Mouse (Mus musculus) inflammation-experienced regulatory T-cells, adult 6 months (primary cell): ENCODE data around the gene Ruvbl2. TPM values are rescaled to one million over a fixed set of nuclear protein-coding genes. Genes with fewer than 3 reads are reported as not detected.

ENCODE experiments used
- ATAC-seq: one replicate; pipeline ENCODE4 v1.8.0; 2017
- polyA plus RNA-seq, 3 experiments: library from polyadenylated mRNA; unstranded; fragments of 100-300 nt; shearing (Covaris generic); gene quantifications; one replicate each; pipeline ENCODE4 v1.2.1; 2017

Gene Ruvbl2
- polyA plus RNA-seq, 3 experiments from 2014 or later: 36.7 to 48.4 (median 43.8) TPM

- no peak for ATAC-seq
Observed at GRCm38 (mm10) chr7:45460860-45461314, 23.0 kb upstream of the Ruvbl2 start.

DNA sequence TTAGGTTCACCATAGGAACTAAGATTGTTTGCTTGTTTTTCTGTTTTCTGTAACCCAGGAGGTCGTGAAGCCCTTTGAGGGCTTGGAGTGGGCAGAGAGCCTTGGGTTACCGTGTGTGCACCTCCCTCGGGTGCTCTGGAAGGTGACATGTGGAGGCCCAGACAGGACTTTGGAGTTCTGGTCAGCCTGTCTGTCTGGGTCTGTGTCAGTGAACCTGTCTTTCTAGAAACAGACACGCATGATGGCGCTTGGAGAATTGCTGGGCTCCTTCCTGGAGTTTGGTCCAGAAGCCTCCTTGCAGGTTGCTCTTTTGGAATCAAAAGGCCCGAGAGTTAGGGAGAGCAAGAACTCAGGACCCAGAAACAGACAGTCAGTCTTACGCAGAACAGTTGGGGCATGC lies 22.5 kb upstream of the Ruvbl2 start:
- ATAC-seq: no peak

GRCm38 (mm10) chr7:45459564-45460140 lies 21.8 kb upstream of the Ruvbl2 start, which contains the start of gene Ftl1:
TSS of gene Ftl1 (minus strand) at chr7:45459884.
- peak; percentile 85 for ATAC-seq

DNA sequence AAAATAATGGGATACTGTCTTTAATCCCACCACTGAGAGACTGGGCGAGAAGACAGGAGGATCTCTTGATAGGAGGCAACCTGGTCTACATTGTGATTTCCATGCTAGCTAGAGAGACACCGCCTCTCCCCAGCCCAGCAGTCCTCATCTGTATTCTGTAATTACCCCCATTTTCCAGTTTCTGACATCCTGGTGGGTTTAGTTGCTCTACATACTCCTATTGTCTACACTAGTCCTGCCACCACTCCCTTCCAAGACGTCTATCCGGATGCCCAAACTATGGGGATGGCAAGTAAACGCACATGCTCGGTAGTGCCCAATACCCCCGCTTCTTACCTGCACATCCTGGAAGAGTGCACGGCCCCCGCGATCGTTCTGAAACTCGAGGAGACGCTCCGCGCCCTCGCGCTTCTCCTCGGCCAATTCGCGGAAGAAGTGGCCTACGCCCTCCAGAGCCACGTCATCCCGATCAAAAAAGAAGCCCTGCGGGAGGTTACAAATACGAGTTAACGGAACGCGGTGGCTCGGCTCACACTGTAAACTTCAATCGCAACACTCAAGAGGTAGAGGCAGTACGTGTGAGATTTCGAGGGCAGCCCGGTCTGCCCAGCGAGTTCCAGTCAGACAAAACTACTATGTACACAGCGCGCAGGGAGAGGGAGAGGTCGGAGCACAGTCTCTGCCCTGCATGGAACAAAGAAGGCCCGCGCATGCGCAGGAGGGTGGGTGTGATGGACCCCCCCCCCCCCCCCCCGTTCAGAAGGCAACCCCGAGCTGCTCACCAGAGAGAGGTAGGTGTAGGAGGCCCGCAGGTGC lies 21.1 kb upstream of the Ruvbl2 start:
- peak; percentile 41 for ATAC-seq

DNA sequence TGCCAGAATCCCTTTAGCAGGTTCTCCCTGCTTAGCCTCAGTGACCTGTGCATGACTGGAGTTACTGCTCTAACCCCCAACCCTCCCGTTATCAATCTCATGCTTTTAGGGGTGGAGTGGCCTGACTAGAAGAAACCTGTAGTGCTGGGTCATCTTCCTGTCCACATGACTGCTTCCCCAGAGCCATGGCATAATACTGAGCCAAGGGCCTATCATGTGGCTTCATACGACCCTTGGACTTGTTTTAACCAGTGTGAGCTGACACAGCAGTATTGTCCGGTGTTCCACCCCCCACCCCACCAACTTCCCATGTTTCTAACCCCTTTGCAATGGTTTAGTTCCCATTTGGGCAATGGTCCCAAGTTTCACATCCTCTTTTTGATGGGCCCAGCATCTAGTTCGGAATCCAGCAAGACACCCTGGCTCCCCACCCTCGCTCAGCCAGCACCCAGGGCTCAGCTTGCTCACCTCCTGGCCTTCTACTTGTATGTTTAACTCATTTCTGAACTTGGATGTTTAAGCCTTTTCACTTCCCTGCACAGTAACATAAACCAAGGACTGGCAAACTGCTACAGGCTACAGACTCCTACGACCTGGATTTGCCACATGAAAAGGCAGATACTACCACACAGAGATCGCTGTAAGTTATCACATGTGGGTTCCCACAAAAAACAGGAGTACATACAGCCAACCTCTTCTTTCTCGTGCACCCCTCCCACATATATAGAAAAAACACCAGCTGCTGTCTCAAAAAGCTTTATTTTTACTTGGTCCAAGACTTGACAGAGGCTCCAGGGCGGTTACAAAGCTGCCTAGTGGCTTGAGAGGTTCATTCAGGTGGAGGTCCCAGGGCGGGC lies 19.5 kb upstream of the Ruvbl2 start:
- no peak for ATAC-seq

DNA sequence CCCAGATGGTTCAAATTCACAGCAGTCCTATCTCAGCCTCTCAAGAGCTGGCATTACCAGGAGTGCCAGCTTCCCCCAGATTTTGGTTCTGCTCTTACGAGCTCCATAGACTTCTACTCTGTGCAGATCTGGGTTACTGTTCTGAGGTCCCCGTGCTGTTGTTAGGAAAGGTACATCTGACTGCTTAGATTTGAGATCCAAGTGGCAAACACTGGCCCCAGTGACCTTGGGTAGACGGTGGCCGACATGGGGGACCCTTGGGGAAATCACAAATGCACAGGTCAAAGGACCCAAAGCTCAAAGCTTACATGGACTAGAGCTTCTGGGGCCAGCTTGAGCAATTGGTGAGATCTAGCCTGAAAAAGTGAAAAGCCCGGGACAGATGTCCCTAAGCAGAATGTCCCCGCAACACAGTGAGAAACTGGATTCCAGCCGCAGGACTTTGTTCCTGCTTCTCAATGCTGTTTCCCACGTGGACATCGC lies 18.9 kb upstream of the Ruvbl2 start:
- no peak for ATAC-seq

- ATAC-seq: no peak
Observed at GRCm38 (mm10) chr7:45455932-45456696, 18.2 kb upstream of the Ruvbl2 start.

GRCm38 (mm10) chr7:45454971-45455370 lies 17.1 kb upstream of the Ruvbl2 start:
- ATAC-seq: no peak

- peak; percentile 89 for ATAC-seq
Observed at GRCm38 (mm10) chr7:45451344-45451982, 13.6 kb upstream of the Ruvbl2 start.

DNA sequence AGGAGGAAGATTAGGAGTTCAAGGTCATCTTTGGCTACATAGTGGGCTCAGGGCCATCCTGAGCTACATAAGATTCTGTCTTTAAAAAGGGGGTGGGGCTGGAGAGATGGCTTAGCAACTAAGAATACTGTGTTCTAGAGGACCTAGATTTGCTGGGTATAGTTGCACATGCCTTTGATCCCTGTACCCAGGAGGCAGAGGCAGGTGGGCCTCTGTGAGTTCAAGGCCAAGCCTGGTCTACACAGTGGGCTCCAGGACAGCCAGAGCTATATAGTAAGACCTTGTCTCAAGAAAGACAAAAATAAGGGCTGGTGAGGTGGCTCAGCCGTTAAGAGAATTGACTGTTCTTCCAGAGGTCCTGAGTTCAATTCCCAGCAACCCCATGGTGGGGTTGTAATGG lies 12.1 kb upstream of the Ruvbl2 start:
- ATAC-seq: no peak

DNA sequence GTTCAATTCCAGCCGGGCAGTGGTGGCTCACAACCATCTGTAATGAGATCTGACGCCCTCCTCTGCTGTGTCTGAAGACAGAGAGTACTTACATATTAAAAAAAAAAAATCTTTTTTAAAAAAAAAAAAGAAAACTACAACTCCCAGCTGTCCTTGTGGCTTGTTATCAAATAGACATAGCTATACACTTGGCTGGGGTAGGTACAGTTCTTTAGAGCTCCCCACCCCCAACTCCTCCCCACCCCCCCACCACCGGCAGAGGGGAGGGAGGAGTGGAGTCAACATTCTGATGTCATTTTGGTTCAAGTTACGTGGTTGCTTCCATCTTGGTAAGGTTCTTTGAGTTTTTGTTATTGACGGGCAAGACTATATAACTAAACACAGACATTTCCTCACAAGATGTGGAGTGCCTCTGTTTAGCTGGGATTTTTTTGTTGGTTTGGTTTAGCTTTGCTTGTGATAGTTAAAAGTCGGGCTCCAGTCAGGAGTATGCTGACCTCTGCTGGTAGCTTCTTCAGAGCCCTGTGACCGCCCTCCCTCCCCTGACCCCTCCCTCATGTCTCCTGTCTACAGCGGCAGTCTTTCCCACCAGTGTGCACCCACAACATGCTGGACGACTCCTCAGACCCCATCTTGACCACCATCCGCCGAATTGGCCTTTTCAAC lies 9.6 kb upstream of the Ruvbl2 start:
- ATAC-seq: no peak

DNA sequence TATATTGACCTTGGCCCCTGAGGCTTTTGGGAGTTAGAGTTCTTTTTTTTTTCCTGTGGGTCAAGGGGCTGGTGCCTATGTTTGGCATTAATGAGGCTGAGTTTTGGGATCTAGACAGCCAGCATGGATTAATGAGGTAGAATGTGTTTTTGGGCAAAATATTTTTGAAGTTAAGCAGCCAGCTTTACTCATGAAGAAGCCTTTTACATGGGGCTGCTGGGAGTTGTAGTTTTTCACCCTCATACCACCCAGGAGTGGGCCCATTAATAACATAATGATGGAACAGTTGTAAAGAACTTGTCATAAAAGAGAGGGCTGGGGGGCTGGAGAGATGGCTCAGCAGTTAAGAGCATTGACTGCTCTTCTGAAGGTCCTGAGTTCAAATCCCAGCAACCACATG lies 8.7 kb upstream of the Ruvbl2 start:
- no peak for ATAC-seq

- ATAC-seq: no peak
Observed at GRCm38 (mm10) chr7:45443526-45444420, 5.9 kb upstream of the Ruvbl2 start.

- no peak for ATAC-seq
Observed at GRCm38 (mm10) chr7:45437046-45437445, 850 bp downstream of the Ruvbl2 start.

GRCm38 (mm10) chr7:45436444-45436843 lies 1.5 kb downstream of the Ruvbl2 start:
- no peak for ATAC-seq

DNA sequence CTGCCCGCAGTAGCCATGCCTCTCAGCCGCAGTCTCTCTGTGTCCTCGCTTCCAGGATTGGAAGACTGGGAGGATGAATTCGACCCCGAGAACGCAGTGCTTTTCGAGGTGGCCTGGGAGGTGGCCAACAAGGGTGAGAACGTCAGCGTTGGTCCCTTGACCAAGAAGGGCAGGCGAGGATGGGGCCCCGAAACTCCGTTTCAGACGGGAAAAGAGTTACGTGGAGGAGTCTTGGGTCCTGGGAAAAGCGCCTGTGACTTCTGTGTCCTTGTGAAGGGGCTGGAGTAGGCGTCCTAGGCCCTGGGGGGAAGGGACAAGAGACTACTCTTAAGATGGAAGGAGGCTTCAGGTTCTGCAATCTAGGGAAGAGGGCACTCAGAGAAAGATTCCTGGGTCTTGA lies 2.9 kb downstream of the Ruvbl2 start:
- ATAC-seq: no peak

- peak; percentile 98 for ATAC-seq
Observed at GRCm38 (mm10) chr7:45434203-45435015, 3.5 kb downstream of the Ruvbl2 start, which contains the start of gene Gys1. TSS of gene Gys1 (plus strand) at chr7:45434844.

DNA sequence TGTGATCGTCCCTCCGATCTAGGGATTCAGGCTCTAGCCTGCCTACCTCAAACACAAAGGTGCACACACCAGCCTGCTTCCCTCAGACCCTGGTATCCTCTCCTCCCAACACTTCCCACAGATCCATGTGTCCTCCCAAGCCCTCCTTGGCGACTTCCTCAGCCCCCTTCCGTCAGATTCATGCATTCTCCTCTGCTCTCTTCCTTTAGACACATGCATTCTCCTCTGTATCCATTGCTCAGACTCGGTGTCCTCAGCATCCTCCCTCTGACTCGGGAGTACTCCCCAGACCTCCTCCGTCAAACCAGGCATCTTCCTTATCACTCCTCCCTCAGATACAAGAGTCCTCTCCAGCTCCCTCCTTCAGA lies 4.1 kb downstream of the Ruvbl2 start:
- no peak for ATAC-seq

GRCm38 (mm10) chr7:45426556-45426955 lies 11.3 kb downstream of the Ruvbl2 start:
- no peak for ATAC-seq
